ENCODE assay signal across 8 mouse cellular contexts in the genomic region with DNA sequence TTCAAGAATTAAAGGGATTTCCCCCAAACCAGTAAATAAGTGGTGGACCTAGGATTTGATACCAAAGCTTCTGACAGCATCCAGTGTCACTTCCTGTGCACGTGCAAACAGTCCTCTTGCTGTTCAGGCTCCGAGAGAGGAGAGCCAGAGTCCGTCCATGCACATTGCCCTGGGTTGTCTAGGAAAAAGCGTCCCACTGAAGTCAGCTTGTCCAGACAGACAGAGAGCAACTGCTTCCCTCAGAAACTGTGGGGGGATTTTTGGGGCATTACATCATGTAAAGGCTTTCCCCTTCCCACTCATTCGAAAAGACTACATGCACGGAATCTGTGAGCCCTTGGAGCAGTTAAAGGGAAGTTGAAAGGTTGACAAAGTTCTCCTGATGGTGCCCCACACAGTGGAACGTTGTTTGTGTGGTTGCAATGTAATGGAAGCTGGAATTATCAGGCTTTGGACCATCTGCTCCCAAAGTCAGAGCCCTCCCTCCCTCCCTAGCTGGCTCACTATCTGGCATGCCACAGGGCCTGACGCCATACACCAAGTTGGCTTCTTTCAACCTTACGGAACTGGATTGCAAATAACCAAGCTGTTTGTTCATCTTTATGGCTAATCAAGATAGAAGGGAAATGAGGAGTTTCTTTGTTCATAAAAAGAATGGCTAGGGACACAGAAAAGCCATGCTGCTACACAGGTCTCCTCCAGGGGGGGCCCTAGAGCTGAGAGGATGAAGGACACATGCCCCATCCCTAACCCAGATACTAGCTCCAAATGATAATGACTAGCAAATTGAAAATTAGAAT. TPM values are rescaled to one million over a fixed set of nuclear protein-coding genes. Genes with fewer than 3 reads are reported as not detected.
DNase-seq lines count a peak whose midpoint lies in the region; ATAC-seq and TF ChIP-seq lines count a peak whose summit lies in the region.

No protein-coding gene starts in this region.

- no peak overlapping the region for H3K4me3 ChIP-seq in heart, embryonic 15.5 days
- no peak overlapping the region for H3K4me3 ChIP-seq in limb, embryonic 15.5 days

- H3K36me3 ChIP-seq in heart, embryonic 15.5 days = no peaks in the 10 kb centered on the region
- H3K36me3 ChIP-seq in limb, embryonic 15.5 days = no peaks in the 10 kb centered on the region

- DNase-seq in cerebellum, adult 9-11 months = peak; percentile 9
- no peak for DNase-seq in cerebellum, adult 8-10 months
- peak; percentile 86 to 87 for DNase-seq in B cell, adult 2 months
- peak; percentile 43 for DNase-seq in brain, embryonic 14.5 days (ENCODE audit: low read depth)
- peak; percentile 60 for DNase-seq in retina, postnatal 1 day
- DNase-seq in frontal cortex, postnatal 25 days (ENCODE audit: low spot score in 2 of 2) = no peak

- no peak overlapping the region for H3K9ac ChIP-seq in heart, embryonic 15.5 days
- H3K9ac ChIP-seq in limb, embryonic 15.5 days = no peak overlapping the region

- peaks cover 34% of the 10 kb centered on the region for H3K4me1 ChIP-seq in heart, embryonic 15.5 days (replicated peaks)
- peaks cover 49% of the 10 kb centered on the region for H3K4me1 ChIP-seq in limb, embryonic 15.5 days

- peak overlapping the region; percentile 65 for H3K27ac ChIP-seq in heart, embryonic 15.5 days
- H3K27ac ChIP-seq in limb, embryonic 15.5 days = peak overlapping the region; percentile 62

- peak; percentile 34; the same call in 1 of the 2 replicates for TF ChIP-seq CTCF in brain, embryonic 14.5 days (IDR thresholded peaks at IDR 0.05; ENCODE audit: borderline replicate concordance, extremely low read depth, insufficient read depth, insufficient read length)

- no peaks in the 10 kb centered on the region for H3K27me3 ChIP-seq in heart, embryonic 15.5 days
- H3K27me3 ChIP-seq in limb, embryonic 15.5 days = no peaks in the 10 kb centered on the region

- no peaks in the 10 kb centered on the region for H3K9me3 ChIP-seq in heart, embryonic 15.5 days (replicated peaks)
- no peaks in the 10 kb centered on the region for H3K9me3 ChIP-seq in limb, embryonic 15.5 days

- no peak for TF ChIP-seq POLR2A in brain, embryonic 14.5 days (IDR thresholded peaks at IDR 0.05; ENCODE audit: borderline replicate concordance, extremely low read depth, insufficient read depth, insufficient read length, poor library complexity, severe bottlenecking)

- H3K4me2 ChIP-seq in heart, embryonic 15.5 days = no peak overlapping the region
- H3K4me2 ChIP-seq in limb, embryonic 15.5 days = no peak overlapping the region

- WGBS in heart, embryonic 15.5 days = 35% methylated on average over 9 of the region's 9 CpGs
- WGBS in limb, embryonic 15.5 days = 36% methylated on average over 9 of the region's 9 CpGs

- ATAC-seq in heart, embryonic 15.5 days (replicated peaks; ENCODE audit: insufficient number of reproducible peaks, insufficient read depth, low FRiP score, low read depth) = no peak
- ATAC-seq in limb, embryonic 15.5 days (ENCODE audit: insufficient number of reproducible peaks, low FRiP score, low TSS enrichment, low read depth) = peak; percentile 76; the same call in 1 of the 2 replicates

RNA-seq across cellular contexts. Expression of gene Wipf1, which starts 37.9 kb away (rescaled TPM):
- 2.8 and 3.8 TPM in 2 replicates for polyA plus RNA-seq in brain, embryonic 14.5 days (2012; rRNA removed)
- polyA plus RNA-seq in heart, embryonic 15.5 days (2015; fragmentation: Nextera tagmentation; extraction: Ambion mirVana) = 5.1 and 7.6 TPM in 2 replicates
- 15.1 TPM in 2 replicates for polyA plus RNA-seq in limb, embryonic 15.5 days (2015; fragmentation: Nextera tagmentation; extraction: Ambion mirVana)

Comparison
In these comparisons a context has a peak if more than half of its experiments do, and no peak if none do; other contexts are left out.
1. DNase-seq: peak in cerebellum, adult 9-11 months (single experiment), B cell, adult 2 months (2 of 2), brain, embryonic 14.5 days (single experiment) and retina, postnatal 1 day (single experiment); none in cerebellum, adult 8-10 months (single experiment) and frontal cortex, postnatal 25 days (0 of 2).